Mouse (Mus musculus): ENCODE measurements around the gene Txndc11. TPM values are rescaled to one million over a fixed set of nuclear protein-coding genes. Genes with fewer than 3 reads are reported as not detected.
"Not testable (repeated sequence)": the region's sequence is repeated elsewhere in the genome, so short reads cannot be mapped to it uniquely, and the experiment has no call there.

Txndc11 gene
- 32.5 TPM in 2 replicates for polyA plus RNA-seq (2016; fragmentation: Nextera tagmentation; extraction: Ambion mirVana)

DNA sequence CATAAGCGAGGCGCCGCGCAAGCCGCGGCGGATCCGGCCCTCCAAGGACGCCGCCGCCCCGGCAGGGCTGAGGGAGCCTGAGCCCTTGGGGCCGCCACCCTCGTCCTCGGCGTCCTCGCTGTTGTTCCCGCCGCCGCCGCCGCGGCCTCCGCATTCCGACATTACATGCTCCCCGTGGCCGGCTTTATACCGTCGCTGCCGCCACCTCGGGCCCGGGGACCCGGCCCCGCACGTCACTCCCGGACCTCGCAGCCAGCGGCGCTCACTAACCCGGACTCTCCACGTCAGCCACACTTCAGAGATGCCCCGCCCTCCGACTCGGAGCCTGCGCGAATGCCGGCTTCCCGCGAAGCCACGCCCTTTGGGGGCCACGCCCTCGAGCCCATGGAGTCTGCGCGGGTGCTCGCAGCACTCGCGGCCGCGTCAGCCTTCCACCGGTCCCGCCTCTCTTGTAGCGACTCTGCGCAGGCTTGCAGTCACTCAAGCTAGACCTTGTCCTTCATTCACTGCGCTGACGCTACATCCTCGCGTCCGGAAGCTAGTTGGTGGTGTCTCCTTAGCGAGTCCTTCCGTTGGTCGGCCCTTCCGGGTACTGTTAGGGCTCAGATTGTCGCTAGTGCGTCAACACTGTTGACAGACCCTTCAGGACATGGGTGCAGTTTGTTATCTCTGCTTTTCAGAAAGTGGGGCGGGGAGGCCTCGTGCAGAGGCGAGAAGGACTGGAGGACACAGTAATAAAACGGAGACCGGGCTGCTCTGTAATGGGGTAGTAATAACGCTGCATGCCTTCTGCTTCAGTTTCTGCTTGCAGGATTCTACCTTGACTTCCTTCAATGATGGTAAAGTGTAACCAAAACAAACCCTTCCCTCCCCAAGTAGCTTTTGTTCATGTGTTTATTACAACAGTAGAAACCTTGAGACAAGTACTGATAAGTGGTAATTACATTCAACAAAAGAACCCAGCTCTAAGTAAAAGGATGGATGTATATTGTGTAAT is at the start of gene Txndc11:
Gene Txndc11, minus strand, starts transcription at position 303 of the 997 bp plus-strand sequence.
- Histone ChIP-seq H3K9ac (peak within 1 kb of the TSS; percentile 93), H3K9me3 (no peaks in the 10 kb centered on the region), H3K4me3 (peak within 1 kb of the TSS; percentile 95), H3K27ac (peak within 1 kb of the TSS; percentile 75), H3K36me3 (peaks cover 15% of the 10 kb centered on the region), H3K27me3 (replicated peaks) (no peaks in the 10 kb centered on the region), H3K4me1 (peaks cover 28% of the 10 kb centered on the region), H3K4me2 (replicated peaks) (peak within 1 kb of the TSS; percentile 85)
- WGBS, result under 1% methylated on average over 80 of the region's 80 CpGs
- peak; percentile 99 for ATAC-seq (ENCODE audit: low FRiP score, low read depth)

DNA sequence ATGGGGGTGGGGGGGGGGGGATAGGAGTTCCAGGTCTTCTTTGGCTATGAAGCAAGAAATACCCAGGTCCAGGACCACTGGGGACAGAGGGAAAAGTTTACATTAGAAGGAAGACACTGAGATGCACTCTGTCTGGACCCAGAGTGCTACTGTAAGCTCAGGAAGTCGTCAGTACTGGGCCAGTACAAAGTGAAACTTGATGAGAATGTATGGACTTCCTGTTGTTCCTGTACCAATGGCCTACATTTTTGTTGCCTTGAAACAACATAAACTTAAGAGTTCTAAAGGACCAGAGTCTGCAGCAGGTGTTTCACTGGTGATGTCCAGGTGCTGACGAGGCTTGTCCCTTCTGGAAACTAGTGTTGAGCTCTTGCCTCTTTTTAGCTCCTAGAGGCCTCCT is 43.0 kb upstream of the Txndc11 start:
- H3K9me3 ChIP-seq, result no peaks in the 10 kb centered on the region
- no peak overlapping the region for H3K4me3 ChIP-seq
- H3K27ac ChIP-seq, result no peak overlapping the region
- no peak for ATAC-seq (ENCODE audit: low FRiP score, low read depth)
- peaks cover 22% of the 10 kb centered on the region; the same call in 1 of the 2 replicates for H3K4me1 ChIP-seq
- 69% methylated on average over 2 of the region's 2 CpGs for WGBS
- no peaks in the 10 kb centered on the region for H3K27me3 ChIP-seq (replicated peaks)
- peak overlapping the region; percentile 88 for H3K4me2 ChIP-seq (replicated peaks)
- H3K36me3 ChIP-seq, result no peaks in the 10 kb centered on the region
- no peak overlapping the region for H3K9ac ChIP-seq

- WGBS, result 7% methylated on average over 4 of the region's 4 CpGs
- peak; percentile 0; the same call in 1 of the 2 replicates for ATAC-seq (ENCODE audit: low FRiP score, low read depth)
Measured at GRCm38 (mm10) chr16:11176884-11177244, 42.4 kb upstream of the Txndc11 start.

GRCm38 (mm10) chr16:11176208-11176883 is 41.9 kb upstream of the Txndc11 start, which contains the start of gene Zc3h7a:
Zc3h7a (minus strand) TSS chr16:11176393.
- peak within 1 kb of the TSS; percentile 86 for H3K4me3 ChIP-seq
- peaks cover 22% of the 10 kb centered on the region; the same call in 1 of the 2 replicates for H3K4me1 ChIP-seq
- H3K9ac ChIP-seq, result peak within 1 kb of the TSS; percentile 88
- no peaks in the 10 kb centered on the region for H3K36me3 ChIP-seq
- peak within 1 kb of the TSS; percentile 88 for H3K4me2 ChIP-seq (replicated peaks)
- under 1% methylated on average over 57 of the region's 57 CpGs for WGBS
- no peaks in the 10 kb centered on the region for H3K27me3 ChIP-seq (replicated peaks)
- H3K9me3 ChIP-seq, result no peaks in the 10 kb centered on the region
- H3K27ac ChIP-seq, result peak within 1 kb of the TSS; percentile 77
- peak; percentile 94 for ATAC-seq (ENCODE audit: low FRiP score, low read depth)

More at GRCm38 (mm10) chr16:11176884-11177244, 42.4 kb upstream of the Txndc11 start:
- peak overlapping the region; percentile 86 for H3K4me3 ChIP-seq
- H3K9ac ChIP-seq, result peak overlapping the region; percentile 88; the same call in 1 of the 2 replicates
- peaks cover 22% of the 10 kb centered on the region; the same call in 1 of the 2 replicates for H3K4me1 ChIP-seq
- H3K36me3 ChIP-seq, result no peaks in the 10 kb centered on the region
- peak overlapping the region; percentile 88 for H3K4me2 ChIP-seq (replicated peaks)
- no peak overlapping the region for H3K27ac ChIP-seq
- H3K27me3 ChIP-seq (replicated peaks), result no peaks in the 10 kb centered on the region
- no peaks in the 10 kb centered on the region for H3K9me3 ChIP-seq

DNA sequence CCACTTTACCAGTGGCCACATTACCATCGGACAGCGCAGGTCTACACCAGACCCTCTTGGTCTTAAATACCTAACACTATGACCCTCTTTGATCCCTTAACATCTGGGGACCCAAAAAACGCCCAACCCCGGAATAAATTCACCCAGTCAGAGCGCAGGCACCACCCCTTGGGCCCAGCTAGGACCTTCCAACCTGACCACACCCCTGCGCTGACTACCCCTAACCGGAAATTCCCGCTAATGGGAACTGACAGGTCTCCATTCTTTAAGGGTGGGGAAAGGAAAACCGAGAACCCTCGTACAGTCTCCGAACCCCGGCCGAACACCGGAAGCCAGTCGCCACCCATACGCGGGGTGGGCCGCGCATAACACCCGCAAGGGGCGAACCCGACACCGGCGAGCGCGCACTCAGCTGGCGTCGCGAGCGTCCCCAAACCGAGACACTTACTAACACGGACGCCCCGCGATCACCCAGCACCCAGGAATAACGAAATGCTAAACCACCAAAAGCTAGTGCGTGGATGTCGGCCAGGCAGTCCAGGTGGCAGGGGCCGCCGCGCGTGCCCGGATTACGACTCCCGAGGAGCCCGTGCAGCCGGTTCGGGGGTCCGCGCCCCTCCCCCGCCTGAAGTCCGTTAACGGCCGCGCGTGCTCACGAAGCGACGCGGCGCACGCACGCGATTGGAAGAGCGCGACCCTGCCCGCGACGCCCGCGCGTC is 41.2 kb upstream of the Txndc11 start:
- H3K4me1 ChIP-seq, result peaks cover 22% of the 10 kb centered on the region; the same call in 1 of the 2 replicates
- peak overlapping the region; percentile 88 for H3K4me2 ChIP-seq (replicated peaks)
- peak overlapping the region; percentile 77 for H3K27ac ChIP-seq
- H3K4me3 ChIP-seq, result peak overlapping the region; percentile 86
- ATAC-seq (ENCODE audit: low FRiP score, low read depth), result peak; percentile 64
- H3K36me3 ChIP-seq, result no peaks in the 10 kb centered on the region
- H3K27me3 ChIP-seq (replicated peaks), result no peaks in the 10 kb centered on the region
- no peaks in the 10 kb centered on the region for H3K9me3 ChIP-seq
- WGBS, result under 1% methylated on average over 72 of the region's 72 CpGs
- peak overlapping the region; percentile 88 for H3K9ac ChIP-seq

DNA sequence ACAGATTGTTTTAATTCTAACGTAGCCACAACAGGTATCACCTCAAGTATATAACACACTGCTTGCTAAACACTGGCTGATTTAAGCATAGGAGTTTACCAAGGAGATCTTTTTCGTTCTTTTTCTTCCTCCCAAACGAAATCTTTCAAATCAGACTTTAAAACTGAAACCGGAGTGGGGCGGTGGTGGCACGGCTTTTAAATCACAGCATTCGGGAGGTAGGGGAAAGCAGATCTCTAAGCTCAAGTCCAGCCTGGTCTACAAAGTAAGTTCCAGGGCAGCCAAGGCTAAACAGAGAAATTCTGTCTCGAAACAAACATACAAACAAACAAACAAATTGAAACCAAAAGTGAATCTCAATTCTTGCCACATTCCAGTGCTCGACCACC is 40.6 kb upstream of the Txndc11 start:
- no peaks in the 10 kb centered on the region for H3K36me3 ChIP-seq
- WGBS, result 14% methylated on average over 9 of the region's 9 CpGs
- H3K27me3 ChIP-seq (replicated peaks), result no peaks in the 10 kb centered on the region
- H3K4me3 ChIP-seq, result peak overlapping the region; percentile 86
- no peak overlapping the region for H3K27ac ChIP-seq
- peak overlapping the region; percentile 88 for H3K4me2 ChIP-seq (replicated peaks)
- no peak for ATAC-seq (ENCODE audit: low FRiP score, low read depth)
- H3K9me3 ChIP-seq, result no peaks in the 10 kb centered on the region
- peak overlapping the region; percentile 88 for H3K9ac ChIP-seq
- peaks cover 22% of the 10 kb centered on the region; the same call in 1 of the 2 replicates for H3K4me1 ChIP-seq

- peak overlapping the region; percentile 88 for H3K4me2 ChIP-seq (replicated peaks)
- ATAC-seq (ENCODE audit: low FRiP score, low read depth), result no peak
- H3K27ac ChIP-seq, result no peak overlapping the region
- no peaks in the 10 kb centered on the region for H3K9me3 ChIP-seq
- no peaks in the 10 kb centered on the region for H3K36me3 ChIP-seq
- 11% methylated on average over 10 of the region's 10 CpGs for WGBS
- no peaks in the 10 kb centered on the region for H3K27me3 ChIP-seq (replicated peaks)
- peaks cover 22% of the 10 kb centered on the region; the same call in 1 of the 2 replicates for H3K4me1 ChIP-seq
- peak overlapping the region; percentile 88; the same call in 1 of the 2 replicates for H3K9ac ChIP-seq
- H3K4me3 ChIP-seq, result peak overlapping the region; percentile 86
Measured at GRCm38 (mm10) chr16:11174671-11175081, 40.2 kb upstream of the Txndc11 start.

GRCm38 (mm10) chr16:11171679-11172078 is 37.2 kb upstream of the Txndc11 start:
- H3K9ac ChIP-seq, result no peak overlapping the region
- no peaks in the 10 kb centered on the region for H3K9me3 ChIP-seq
- peaks cover 19% of the 10 kb centered on the region; the same call in 1 of the 2 replicates for H3K4me1 ChIP-seq
- H3K4me3 ChIP-seq, result no peak overlapping the region
- H3K36me3 ChIP-seq, result no peaks in the 10 kb centered on the region
- H3K4me2 ChIP-seq (replicated peaks), result no peak overlapping the region
- H3K27ac ChIP-seq, result no peak overlapping the region
- no peak for ATAC-seq (ENCODE audit: low FRiP score, low read depth)
- 94% methylated on average over 6 of the region's 6 CpGs for WGBS
- H3K27me3 ChIP-seq (replicated peaks), result no peaks in the 10 kb centered on the region

DNA sequence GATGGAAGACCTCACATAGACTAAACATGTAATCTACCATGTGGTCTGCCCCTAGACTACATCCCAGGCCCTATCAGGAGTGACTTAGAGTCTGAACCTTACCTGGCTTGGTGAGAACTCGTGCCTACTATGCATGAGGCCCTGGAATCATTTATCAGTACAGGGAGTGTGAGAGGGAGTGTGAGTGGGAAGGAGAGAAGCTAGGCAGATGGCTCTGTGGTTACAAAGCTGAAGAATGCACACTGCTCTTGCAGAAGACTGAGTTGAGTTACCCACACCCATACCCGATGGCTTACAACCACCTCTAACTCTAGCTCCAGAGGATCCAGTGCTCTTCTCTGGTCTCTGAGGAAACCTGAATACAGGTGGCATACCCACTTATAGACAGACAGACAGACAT is 32.0 kb upstream of the Txndc11 start:
- WGBS, result 94% methylated on average over 2 of the region's 2 CpGs
- no peak for ATAC-seq (ENCODE audit: low FRiP score, low read depth)
- H3K36me3 ChIP-seq, result peaks cover 15% of the 10 kb centered on the region
- H3K27ac ChIP-seq, result no peak overlapping the region
- H3K27me3 ChIP-seq (replicated peaks), result no peaks in the 10 kb centered on the region
- no peak overlapping the region for H3K4me3 ChIP-seq
- H3K4me2 ChIP-seq (replicated peaks), result no peak overlapping the region
- no peaks in the 10 kb centered on the region for H3K9me3 ChIP-seq
- no peak overlapping the region for H3K9ac ChIP-seq
- H3K4me1 ChIP-seq, result no peaks in the 10 kb centered on the region

DNA sequence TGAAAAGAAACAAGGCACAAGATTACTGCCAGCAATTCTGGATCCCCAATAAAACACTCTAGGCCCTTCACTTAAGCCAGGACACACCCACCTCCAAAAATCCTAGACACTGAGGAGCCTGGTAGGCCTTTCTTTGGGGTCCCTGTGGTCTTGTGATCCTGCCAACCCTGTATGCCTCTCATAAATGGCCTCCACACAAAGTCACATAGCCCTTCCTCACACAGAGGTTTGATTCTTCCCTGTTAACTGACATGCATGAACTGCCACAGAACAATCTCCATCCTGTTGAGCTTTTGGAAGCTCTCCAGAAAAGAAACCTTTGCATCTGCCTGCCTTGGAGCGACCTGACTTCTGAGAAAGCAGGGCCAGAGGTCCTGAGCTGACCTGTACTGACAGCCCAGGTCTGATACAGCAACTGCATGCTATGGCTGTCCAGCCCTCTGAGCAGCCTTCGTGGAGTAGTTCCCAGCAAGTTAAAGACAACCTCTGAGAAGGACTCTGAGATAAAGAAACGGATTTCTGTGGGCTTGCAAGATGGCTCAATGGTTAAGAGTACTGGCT is 30.3 kb upstream of the Txndc11 start:
- Histone ChIP-seq H3K27me3 (replicated peaks) (no peaks in the 10 kb centered on the region), H3K4me3 (no peak overlapping the region), H3K4me1 (no peaks in the 10 kb centered on the region), H3K9me3 (no peaks in the 10 kb centered on the region), H3K27ac (no peak overlapping the region), H3K9ac (no peak overlapping the region), H3K36me3 (peaks cover 17% of the 10 kb centered on the region), H3K4me2 (replicated peaks) (no peak overlapping the region)
- ATAC-seq (ENCODE audit: low FRiP score, low read depth), result no peak
- 81% methylated on average over 3 of the region's 3 CpGs for WGBS

DNA sequence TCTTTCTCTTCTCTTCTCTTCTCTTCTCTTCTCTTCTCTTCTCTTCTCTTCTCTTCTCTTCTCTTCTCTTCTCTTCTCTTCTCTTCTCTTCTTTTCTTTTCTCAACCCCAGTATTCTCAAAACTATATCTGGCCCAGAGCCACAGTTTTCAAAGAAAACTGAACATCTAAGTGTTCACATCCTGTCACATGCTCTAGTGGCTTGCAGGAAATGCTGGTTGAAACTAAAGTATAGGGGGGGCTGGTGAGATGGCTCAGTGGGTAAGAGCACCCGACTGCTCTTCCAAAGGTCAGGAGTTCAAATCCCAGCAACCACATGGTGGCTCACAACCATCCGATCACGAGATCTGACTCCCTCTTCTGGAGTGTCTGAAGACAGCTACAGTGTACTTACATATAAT is 23.3 kb upstream of the Txndc11 start:
- not testable (repeated sequence) for H3K27me3 ChIP-seq (replicated peaks); H3K9ac ChIP-seq; H3K9me3 ChIP-seq; H3K27ac ChIP-seq; H3K4me3 ChIP-seq; ATAC-seq (ENCODE audit: low FRiP score, low read depth); H3K4me1 ChIP-seq; H3K4me2 ChIP-seq (replicated peaks)
- peaks cover 59% of the 10 kb centered on the region for H3K36me3 ChIP-seq
- 75% methylated on average over 3 of the region's 3 CpGs for WGBS
